Mouse (Mus musculus) CH12.LX (cell line): ENCODE measurements at regions not wholly inside any gene's neighbourhood (a gene's known extent, or its start where the extent isn't known, plus 50 kb on each side); places are given as distances from the start of the nearest gene placed in this dataset.

Source experiments
- DNase-seq: peaks from one replicate; pipeline ENCODE4 v3.0.0-alpha.2; 2013; ENCODE audit errors: extremely low read depth
- H3K27ac ChIP-seq: 2 replicates; pipeline ENCODE4 v1.5.1; 2012; ENCODE audit warnings: low read depth, mild to moderate bottlenecking, control low read depth, moderate library complexity; ENCODE audit not compliant: insufficient read depth
- H3K27me3 ChIP-seq: replicated peaks from 2 replicates; pipeline ENCODE3; 2012; ENCODE audit warnings: inconsistent platforms
- H3K36me3 ChIP-seq, 2 experiments: replicated peaks in 1 of 2; 2 replicates each; pipeline versions ENCODE3 to v1.6.1; 2012; ENCODE audit warnings: inconsistent platforms in 1 of 2, low read length in 1 of 2, mild to moderate bottlenecking in 1 of 2, mixed read lengths in 1 of 2, moderate library complexity in 1 of 2; ENCODE audit not compliant: control insufficient read depth in 1 of 2, insufficient read depth in 1 of 2
- H3K4me1 ChIP-seq, 2 experiments: 2 replicates each; pipeline ENCODE4 v1.6.1; 2012; ENCODE audit warnings: inconsistent platforms in 1 of 2, moderate library complexity in 1 of 2; ENCODE audit not compliant: insufficient read depth in 2 of 2, control insufficient read depth in 1 of 2
- H3K4me2 ChIP-seq: 2 replicates; pipeline ENCODE4 v1.6.1; 2012; ENCODE audit warnings: low read depth, mild to moderate bottlenecking, control low read depth; ENCODE audit not compliant: poor library complexity, insufficient read depth, severe bottlenecking
- H3K4me3 ChIP-seq, 3 experiments: fragments of 150-350 bp in 1 of 3; sonication (generic) in 1 of 3; replicated peaks in 1 of 3; 2 replicates each; pipeline versions ENCODE3 to v1.5.1; 2011 to 2012; ENCODE audit warnings: low read depth in 2 of 3, low read length in 2 of 3, mild to moderate bottlenecking in 2 of 3, moderate library complexity in 2 of 3, control low read depth in 1 of 3, improper control_type of control experiment in 1 of 3, inconsistent platforms in 1 of 3, mixed read lengths in 1 of 3; ENCODE audit not compliant: poor library complexity in 1 of 3
- H3K79me2 ChIP-seq: replicated peaks from 2 replicates; pipeline ENCODE4 v1.6.1; 2012; ENCODE audit warnings: mild to moderate bottlenecking, moderate library complexity; ENCODE audit not compliant: control insufficient read depth, poor library complexity, insufficient read depth, severe bottlenecking; ENCODE audit errors: extremely low read depth
- H3K9ac ChIP-seq: 2 replicates; pipeline ENCODE4 v1.6.1; 2012; ENCODE audit warnings: low read depth, mild to moderate bottlenecking, control low read depth, moderate library complexity; ENCODE audit not compliant: insufficient read depth
- H3K9me3 ChIP-seq: replicated peaks from 2 replicates; pipeline ENCODE3; 2012; ENCODE audit warnings: low read length, inconsistent platforms, mixed read lengths
- BHLHE40 ChIP-seq: IDR thresholded peaks from 2 replicates; pipeline ENCODE4 v1.6.1; 2011; ENCODE audit warnings: mild to moderate bottlenecking, low read depth, low read length, improper control_type of control experiment
- CHD1 ChIP-seq: IDR thresholded peaks from 2 replicates; pipeline ENCODE4 v1.6.1; 2012; ENCODE audit warnings: low read depth, low read length, improper control_type of control experiment, inconsistent platforms
- CTCF ChIP-seq, 2 experiments: IDR thresholded peaks in 1 of 2; conservative IDR thresholded peaks in 1 of 2; 2 replicates each; pipeline ENCODE4 v1.5.1; 2011 to 2012; ENCODE audit warnings: low read depth in 2 of 2, low read length in 2 of 2, improper control_type of control experiment in 1 of 2, inconsistent platforms in 1 of 2, mild to moderate bottlenecking in 1 of 2, moderate library complexity in 1 of 2
- EP300 ChIP-seq: IDR thresholded peaks from 2 replicates; pipeline ENCODE4 v1.6.1; 2011; ENCODE audit warnings: low read length, improper control_type of control experiment
- ETS1 ChIP-seq: conservative IDR thresholded peaks from 2 replicates; pipeline ENCODE4 v1.6.1; 2012; ENCODE audit warnings: low read depth, mild to moderate bottlenecking, inconsistent platforms, low read length, improper control_type of control experiment, moderate library complexity
- HCFC1 ChIP-seq: IDR thresholded peaks from 2 replicates; pipeline ENCODE4 v1.6.1; 2012; ENCODE audit warnings: low read depth, mild to moderate bottlenecking, inconsistent platforms, low read length, improper control_type of control experiment
- JUN ChIP-seq: IDR thresholded peaks from 2 replicates; pipeline ENCODE4 v1.6.1; 2011; ENCODE audit warnings: low read depth, mild to moderate bottlenecking, low read length, improper control_type of control experiment, moderate library complexity; ENCODE audit not compliant: insufficient read depth
- JUND ChIP-seq: conservative IDR thresholded peaks from 2 replicates; pipeline ENCODE4 v1.6.1; 2011; ENCODE audit warnings: low read depth, low read length, improper control_type of control experiment
- MAX ChIP-seq: IDR thresholded peaks from 2 replicates; pipeline ENCODE4 v1.6.1; 2011; ENCODE audit warnings: low read length, improper control_type of control experiment
- MYC ChIP-seq: IDR thresholded peaks from 2 replicates; pipeline ENCODE4 v1.6.1; 2011; ENCODE audit warnings: low read depth, mild to moderate bottlenecking, improper control_type of control experiment, low read length
- NELFE ChIP-seq: IDR thresholded peaks from 2 replicates; pipeline ENCODE4 v1.6.1; 2011; ENCODE audit warnings: low read depth, low read length, improper control_type of control experiment
- RCOR1 ChIP-seq: conservative IDR thresholded peaks from 2 replicates; pipeline ENCODE4 v1.6.1; 2012; ENCODE audit warnings: low read depth, mild to moderate bottlenecking, inconsistent platforms, low read length, improper control_type of control experiment
- SIN3A ChIP-seq: IDR thresholded peaks from 2 replicates; pipeline ENCODE4 v1.6.1; 2012; ENCODE audit warnings: low read length, improper control_type of control experiment, inconsistent platforms
- SMC3 ChIP-seq: IDR thresholded peaks from 2 replicates; pipeline ENCODE4 v1.6.1; 2011; ENCODE audit warnings: low read depth, low read length, improper control_type of control experiment
- TBP ChIP-seq: conservative IDR thresholded peaks from 2 replicates; pipeline ENCODE4 v1.6.1; 2011; ENCODE audit warnings: low read depth, low read length, improper control_type of control experiment
- TCF12 ChIP-seq: IDR thresholded peaks from 2 replicates; pipeline ENCODE4 v1.6.1; 2014; ENCODE audit warnings: low read depth, mild to moderate bottlenecking, inconsistent platforms, low read length, improper control_type of control experiment
- UBTF ChIP-seq: IDR thresholded peaks from 2 replicates; pipeline ENCODE4 v1.6.1; 2012; ENCODE audit warnings: low read depth, mild to moderate bottlenecking, inconsistent platforms, low read length, improper control_type of control experiment, moderate library complexity
- ZC3H11A ChIP-seq: IDR thresholded peaks from 2 replicates; pipeline ENCODE4 v1.6.1; 2012; ENCODE audit warnings: low read depth, mild to moderate bottlenecking, inconsistent platforms, low read length, improper control_type of control experiment
- ZKSCAN1 ChIP-seq: IDR thresholded peaks from 2 replicates; pipeline ENCODE4 v1.6.1; 2012; ENCODE audit warnings: low read depth, inconsistent platforms, low read length, improper control_type of control experiment, borderline replicate concordance
- ZMIZ1 ChIP-seq: IDR thresholded peaks from 2 replicates; pipeline ENCODE4 v1.6.1; 2012; ENCODE audit warnings: low read depth, mild to moderate bottlenecking, inconsistent platforms, low read length, improper control_type of control experiment
- dilution Hi-C: fragments of 300-500 bp; cut with MboI; formaldehyde crosslinking; loops from 2 replicates; pipeline ENCODE4 v1.14.3; 2020; ENCODE audit warnings: low sequenced_read_pairs; ENCODE audit not compliant: extremely low pct_unique_long_range_greater_than_20kb, extremely low pct_ligation_motif_present
- in situ Hi-C: fragments of 300-500 bp; cut with MboI; formaldehyde crosslinking; loops from 3 replicates; pipeline ENCODE4 v1.14.3; 2019; ENCODE audit warnings: low sequenced_read_pairs, low pct_ligation_motif_present, low pct_unique_long_range_greater_than_20kb, mixed read lengths

DNA sequence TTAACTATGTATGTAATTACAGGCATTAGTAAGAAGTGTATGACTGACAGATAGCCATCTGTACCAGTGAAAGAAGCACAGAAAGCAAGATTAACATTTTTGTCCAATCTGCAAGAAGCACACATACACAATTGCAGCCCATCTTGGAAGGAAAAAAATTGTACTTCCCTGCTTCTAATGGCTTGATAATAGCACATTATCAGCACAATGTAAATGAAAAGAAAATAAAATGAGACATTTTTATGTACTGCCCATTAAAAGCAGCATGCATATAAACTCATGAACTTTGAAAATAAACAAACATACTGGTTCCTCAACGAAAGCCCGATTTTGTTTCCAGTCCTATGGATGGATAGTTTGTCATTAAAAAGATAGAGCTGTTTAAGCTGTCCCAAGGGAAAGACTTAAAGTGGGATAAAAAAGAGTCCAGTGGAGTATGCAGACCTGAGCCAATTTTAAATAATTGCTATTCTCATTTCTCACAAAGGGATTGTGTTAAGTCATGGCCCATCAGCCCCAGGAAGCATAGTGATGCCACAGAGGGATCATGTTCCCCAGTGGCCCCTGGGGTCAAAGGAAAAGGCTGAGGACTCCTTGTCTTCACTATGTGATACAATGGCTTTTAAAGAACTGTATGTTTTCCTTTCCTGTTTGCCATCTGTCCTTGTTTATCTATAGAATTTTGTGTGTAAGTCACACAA lies 222.0 kb upstream of the Cdh11 start:
- no peak for DNase-seq
- dilution Hi-C loops, result no loop called here

DNA sequence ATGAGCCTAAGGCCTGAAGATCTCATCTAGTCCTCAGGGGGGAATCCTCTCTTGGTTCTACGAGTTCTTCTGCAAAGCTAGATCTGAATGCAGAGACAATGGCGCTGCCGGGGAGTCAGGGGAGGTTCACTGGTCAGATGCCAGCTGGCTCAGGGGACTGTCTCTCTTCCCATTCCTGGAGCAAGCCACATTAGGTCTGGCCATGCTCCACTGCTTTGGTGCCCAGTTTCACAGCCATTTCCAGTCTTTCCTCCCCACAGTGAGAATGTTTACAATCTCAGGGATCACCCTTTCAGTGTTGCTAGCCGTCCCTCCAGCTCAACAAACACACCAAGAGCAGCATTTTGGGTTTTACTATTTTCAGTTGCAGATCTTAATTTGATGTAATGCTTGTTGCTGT lies 233.7 kb upstream of the Cdh11 start:
- Histone ChIP-seq H3K27me3 (no peaks in the 10 kb centered on the region), H3K36me3 (no peaks in the 10 kb centered on the region), H3K27ac (no peak overlapping the region), H3K4me3 (no peak overlapping the region), H3K9ac (no peak overlapping the region), H3K4me2 (no peak overlapping the region), H3K9me3 (peaks cover 33% of the 10 kb centered on the region), H3K79me2 (no peaks in the 10 kb centered on the region), H3K4me1 (no peaks in the 10 kb centered on the region)
- dilution Hi-C loops (no loop called here), in situ Hi-C loops (no loop called here)
- TF ChIP-seq ZKSCAN1 (no peak), SMC3 (no peak), TCF12 (no peak), CHD1 (no peak), UBTF (no peak), JUND (no peak)
- DNase-seq, result no peak

More for the DNA sequence above, 222.0 kb upstream of the Cdh11 start:
- Histone ChIP-seq H3K4me3 (no peak overlapping the region), H3K4me2 (no peak overlapping the region), H3K9ac (no peak overlapping the region), H3K27ac (no peak overlapping the region), H3K27me3 (no peaks in the 10 kb centered on the region), H3K4me1 (no peaks in the 10 kb centered on the region), H3K79me2 (no peaks in the 10 kb centered on the region), H3K9me3 (peaks cover 39% of the 10 kb centered on the region), H3K36me3 (no peaks in the 10 kb centered on the region)
- TF ChIP-seq ZC3H11A, result no peak
- in situ Hi-C loops, result no loop called here

DNA sequence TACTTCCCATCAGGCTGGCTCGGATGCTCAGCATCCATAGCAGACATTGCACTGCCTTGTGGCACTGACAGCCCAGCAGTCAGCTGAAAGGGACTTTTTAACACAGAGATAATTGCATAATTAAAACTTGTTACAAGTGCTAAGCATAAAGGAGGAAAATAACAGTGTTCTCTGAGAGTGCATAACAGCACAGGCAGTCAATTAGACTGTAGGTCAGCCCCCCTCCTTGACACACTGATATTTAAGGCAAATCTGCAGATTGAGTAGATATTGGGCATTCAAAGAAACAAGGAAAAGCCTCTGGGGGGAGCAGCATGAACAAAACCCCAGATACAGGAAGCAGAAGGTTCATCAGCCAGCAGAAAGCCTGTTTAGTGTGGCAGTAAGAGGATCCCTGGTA lies 237.8 kb upstream of the Cdh11 start:
- H3K4me1 ChIP-seq, result no peaks in the 10 kb centered on the region
- H3K27ac ChIP-seq, result no peak overlapping the region
- H3K4me3 ChIP-seq, result no peak overlapping the region
- TF ChIP-seq UBTF, result no peak
- TF ChIP-seq CHD1, result no peak
- TF ChIP-seq TBP, result no peak
- no peak for TF ChIP-seq HCFC1
- TF ChIP-seq BHLHE40, result no peak
- TF ChIP-seq MAX, result no peak
- no peak for TF ChIP-seq RCOR1
- TF ChIP-seq ETS1, result no peak
- no peak for TF ChIP-seq ZMIZ1
- no peak for TF ChIP-seq ZKSCAN1
- TF ChIP-seq SIN3A, result no peak
- TF ChIP-seq NELFE, result no peak
- no peak for TF ChIP-seq MYC
- no peak for TF ChIP-seq JUN
- TF ChIP-seq EP300, result no peak
- TF ChIP-seq CTCF (conservative IDR thresholded peaks at IDR 0.05 in 1 of 2, IDR thresholded peaks at IDR 0.05 in 1 of 2; ENCODE audit: low read depth in 2 of 2, low read length in 2 of 2), result no peak
- H3K9me3 ChIP-seq, result peaks cover 30% of the 10 kb centered on the region
- no peak overlapping the region for H3K4me2 ChIP-seq
- dilution Hi-C loops, result no loop called here
- no peaks in the 10 kb centered on the region for H3K79me2 ChIP-seq
- no peak for DNase-seq
- no peak overlapping the region for H3K9ac ChIP-seq
- in situ Hi-C loops, result no loop called here
- H3K27me3 ChIP-seq, result no peaks in the 10 kb centered on the region
- no peaks in the 10 kb centered on the region for H3K36me3 ChIP-seq
